Mouse (Mus musculus): Measurements from ENCODE around the gene Grik2.

GRCm38 (mm10) chr10:49639901-49640300 lies 148.7 kb downstream of the Grik2 start:
- TF ChIP-seq CTCF (IDR thresholded peaks at IDR 0.05; ENCODE audit: low read depth) (no peak), EP300 (IDR thresholded peaks at IDR 0.05; ENCODE audit: low read depth) (no peak)

All from heart, postnatal 0 days (tissue).